Mouse (Mus musculus) liver, adult 2 months (tissue): ENCODE measurements around the gene Pla2g4b.

Experiments used
- CTCF ChIP-seq: fragments of 200-500 bp; IDR thresholded peaks from 2 replicates; pipeline ENCODE4 v1.5.1; 2011; ENCODE audit warnings: low read depth, low read length, control low read depth
- POLR2A ChIP-seq: fragments of 200-500 bp; IDR thresholded peaks from 2 replicates; pipeline ENCODE4 v1.6.1; 2011; ENCODE audit warnings: low read length, control low read depth; ENCODE audit not compliant: insufficient read depth; ENCODE audit errors: extremely low read depth

DNA sequence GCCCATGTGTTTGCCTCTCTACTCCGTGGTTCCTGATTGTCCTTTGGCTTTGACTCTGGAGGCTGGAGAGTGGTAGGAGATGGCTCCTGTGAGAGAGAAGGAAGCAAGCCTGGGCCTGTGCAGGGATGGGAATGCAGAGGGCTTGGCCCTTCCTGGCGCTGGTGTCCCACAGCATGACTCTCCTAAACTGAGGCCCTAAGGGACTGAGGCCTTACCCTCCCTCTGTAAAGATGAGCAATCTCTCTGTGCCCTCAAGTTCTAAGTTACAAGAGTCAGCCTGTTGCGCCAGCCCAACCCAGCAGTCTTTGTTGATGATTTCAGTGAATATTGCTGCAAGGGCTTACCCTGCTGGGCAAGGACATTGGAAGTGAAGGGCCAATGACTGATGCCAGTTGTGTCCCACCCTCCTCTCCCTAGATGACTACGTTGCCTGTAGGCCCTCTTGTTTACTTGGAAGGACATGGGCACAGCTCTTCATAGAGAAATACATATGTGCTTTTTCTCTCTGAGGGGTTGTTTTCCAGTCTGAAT lies 25.5 kb upstream of the Pla2g4b start:
- TF ChIP-seq CTCF (no peak), POLR2A (no peak)
